Mouse (Mus musculus) kidney, embryonic 14.5 days (tissue): ENCODE measurements around the gene AC109138.7. TPM values are rescaled to one million over a fixed set of nuclear protein-coding genes. Genes with fewer than 3 reads are reported as not detected.

ENCODE experiments used
- ATAC-seq: fragments of 200-750 bp; cut with Nextera tagmentation; 2 replicates; pipeline ENCODE4 v1.8.0; 2017; ENCODE audit warnings: moderate number of reproducible peaks, mild to moderate bottlenecking, moderate TSS enrichment, moderate library complexity; ENCODE audit not compliant: low FRiP score, low TSS enrichment
- H3K27ac ChIP-seq: fragments of 300-500 bp; sonication (generic); 2 replicates; pipeline ENCODE4 v1.5.1; 2014; ENCODE audit warnings: low read depth, mild to moderate bottlenecking, low read length, moderate library complexity, mixed read lengths
- H3K27me3 ChIP-seq: fragments of 300-500 bp; sonication (generic); 2 replicates; pipeline ENCODE4 v1.6.1; 2014; ENCODE audit warnings: mild to moderate bottlenecking, low read length; ENCODE audit not compliant: control insufficient read depth, insufficient read depth
- H3K36me3 ChIP-seq: fragments of 300-500 bp; sonication (generic); 2 replicates; pipeline ENCODE4 v1.6.1; 2014; ENCODE audit warnings: low read length, mixed read lengths; ENCODE audit not compliant: control insufficient read depth, insufficient read depth
- H3K4me1 ChIP-seq: fragments of 300-500 bp; sonication (generic); 2 replicates; pipeline ENCODE4 v1.6.1; 2014; ENCODE audit warnings: low read length, mixed read lengths; ENCODE audit not compliant: control insufficient read depth, insufficient read depth
- H3K4me2 ChIP-seq: fragments of 300-500 bp; sonication (generic); replicated peaks from 2 replicates; pipeline ENCODE4 v1.6.1; 2014; ENCODE audit warnings: low read depth, mild to moderate bottlenecking, low read length
- H3K4me3 ChIP-seq: fragments of 300-500 bp; sonication (generic); 2 replicates; pipeline ENCODE4 v1.5.1; 2014; ENCODE audit warnings: mild to moderate bottlenecking, low read length
- H3K9ac ChIP-seq: fragments of 300-500 bp; sonication (generic); 2 replicates; pipeline ENCODE4 v1.6.1; 2014; ENCODE audit warnings: low read depth, mild to moderate bottlenecking, low read length, moderate library complexity
- H3K9me3 ChIP-seq: fragments of 300-500 bp; sonication (generic); 2 replicates; pipeline ENCODE4 v1.6.1; 2016; ENCODE audit warnings: low read length; ENCODE audit not compliant: control insufficient read depth
- WGBS: fragments of 180-500 bp; shearing (Covaris S2); extraction: QIAGEN DNeasy Blood & Tissue Kit; methylation state at CpG from one replicate; pipeline ENCODE4 v1.1.7; 2014; 5-methylcytosine and 5-hydroxymethylcytosine counted together
- polyA plus RNA-seq: library from polyadenylated mRNA; unstranded; fragments of >200 nt; fragmentation: Nextera tagmentation; extraction: Ambion mirVana; gene quantifications from 2 replicates; pipeline ENCODE4 v1.2.1, GENCODE M21; 2014

The AC109138.7 gene
- polyA plus RNA-seq, 1 experiment from 2014 or later, result not detected

DNA sequence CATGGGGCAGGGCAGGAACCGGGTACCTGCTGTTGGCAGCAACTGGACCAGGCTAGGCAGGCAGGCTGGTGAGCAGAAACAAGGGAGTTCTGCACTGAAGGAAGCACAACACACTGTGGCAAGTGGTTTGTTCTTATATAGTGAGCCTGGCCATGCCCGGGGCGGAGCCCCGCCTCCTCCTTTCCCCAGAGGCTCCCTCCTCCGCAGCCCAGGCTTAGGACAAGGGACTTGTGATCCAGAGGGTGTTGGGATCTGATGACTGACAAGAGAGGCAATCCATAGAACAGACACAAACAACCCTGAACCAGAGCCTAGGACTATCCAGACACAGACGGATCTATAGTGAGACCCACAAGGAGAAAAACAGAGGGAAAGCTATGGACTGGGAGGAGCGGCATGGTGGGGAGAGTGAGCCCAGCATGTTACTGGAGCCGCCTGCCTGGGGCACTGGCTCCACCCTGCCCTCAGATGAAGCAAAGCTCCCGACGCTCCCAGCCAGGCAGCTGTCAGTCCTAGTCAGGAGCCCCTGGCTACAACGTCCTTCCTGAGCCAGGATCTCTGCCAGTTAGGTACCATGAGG is 38.7 kb upstream of the AC109138.7 start, which contains the start of gene Carns1:
Carns1 (minus strand) TSS at position 112 of the 580 bp plus-strand sequence.
- H3K9ac ChIP-seq, result peak within 1 kb of the TSS; percentile 32; the same call in 1 of the 2 replicates
- 0 out of 2 replicates have a peak, but pooled peaks cover 3% of the 10 kb centered on the region for H3K27me3 ChIP-seq
- H3K4me1 ChIP-seq, result peaks cover 14% of the 10 kb centered on the region
- ATAC-seq, result peak; percentile 44; the same call in 1 of the 2 replicates
- 5% methylated on average over 11 of the region's 11 CpGs for WGBS
- H3K36me3 ChIP-seq, result no peaks in the 10 kb centered on the region
- H3K27ac ChIP-seq, result no peak within 1 kb of the TSS
- H3K4me2 ChIP-seq, result peak within 1 kb of the TSS; percentile 41
- H3K4me3 ChIP-seq, result 0 out of 2 replicates have a peak within 1 kb of the TSS, but pooled peaks have one; percentile 8
- H3K9me3 ChIP-seq, result no peaks in the 10 kb centered on the region

DNA sequence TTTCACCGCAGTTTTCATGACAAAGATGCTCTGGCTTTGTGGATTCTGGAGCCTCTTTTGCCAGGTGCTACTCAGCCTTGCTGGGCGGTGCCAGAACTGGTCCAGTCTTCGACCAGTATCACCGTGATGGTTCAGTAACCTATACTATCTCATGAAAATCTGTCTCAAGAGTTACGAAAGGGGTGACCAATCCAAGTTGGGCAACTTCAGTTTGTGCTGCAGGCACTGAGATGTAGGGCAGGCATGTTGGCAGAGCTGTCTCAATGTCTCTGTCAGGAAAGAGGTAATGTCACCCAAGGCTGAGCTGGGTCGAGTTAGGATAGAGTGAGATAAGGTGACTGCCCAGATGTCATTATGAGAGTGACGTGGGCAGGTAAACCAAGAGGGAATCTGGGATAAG is 33.7 kb upstream of the AC109138.7 start:
- no peak for ATAC-seq
- Histone ChIP-seq H3K27me3 (0 out of 2 replicates have a peak, but pooled peaks cover 3% of the 10 kb centered on the region), H3K4me2 (no peak overlapping the region), H3K27ac (no peak overlapping the region), H3K4me3 (no peak overlapping the region), H3K9me3 (no peaks in the 10 kb centered on the region), H3K4me1 (peaks cover 15% of the 10 kb centered on the region), H3K9ac (no peak overlapping the region), H3K36me3 (no peaks in the 10 kb centered on the region)
- 85% methylated on average over 7 of the region's 7 CpGs for WGBS

DNA sequence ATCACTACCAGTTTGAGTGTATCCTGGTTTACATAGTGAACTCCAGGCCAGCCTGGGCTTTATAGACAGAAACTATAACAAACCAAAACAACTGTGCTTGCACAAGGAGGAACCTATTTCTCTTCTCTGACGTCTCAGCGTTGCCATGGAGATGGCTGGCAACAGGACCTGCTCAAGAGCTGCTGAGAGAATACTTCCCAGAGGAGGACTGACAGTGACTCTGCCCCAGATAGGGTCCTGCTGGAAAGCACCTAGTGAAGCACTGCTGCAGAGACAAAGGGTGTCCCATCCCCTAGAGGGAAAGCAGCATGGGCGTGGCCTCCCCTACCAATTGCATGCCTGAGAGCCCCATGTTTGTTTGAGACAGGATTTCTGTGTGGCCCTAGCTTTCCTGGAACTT is 32.3 kb upstream of the AC109138.7 start:
- no peak overlapping the region for H3K27ac ChIP-seq
- peak; percentile 32; the same call in 1 of the 2 replicates for ATAC-seq
- no peaks in the 10 kb centered on the region for H3K36me3 ChIP-seq
- no peaks in the 10 kb centered on the region for H3K27me3 ChIP-seq
- no peak overlapping the region for H3K4me3 ChIP-seq
- no peak overlapping the region for H3K4me2 ChIP-seq
- no peak overlapping the region for H3K9ac ChIP-seq
- no peaks in the 10 kb centered on the region for H3K9me3 ChIP-seq
- WGBS, result 53% methylated on average over 3 of the region's 3 CpGs
- peaks cover 12% of the 10 kb centered on the region for H3K4me1 ChIP-seq

GRCm38 (mm10) chr19:4183689-4184088 is 30.5 kb upstream of the AC109138.7 start:
- Histone ChIP-seq H3K9me3 (no peaks in the 10 kb centered on the region), H3K36me3 (no peaks in the 10 kb centered on the region), H3K27ac (no peak overlapping the region), H3K4me1 (peaks cover 12% of the 10 kb centered on the region), H3K9ac (no peak overlapping the region), H3K4me3 (no peak overlapping the region), H3K27me3 (no peaks in the 10 kb centered on the region), H3K4me2 (no peak overlapping the region)
- WGBS, result 90% methylated on average over 2 of the region's 2 CpGs
- ATAC-seq, result no peak

DNA sequence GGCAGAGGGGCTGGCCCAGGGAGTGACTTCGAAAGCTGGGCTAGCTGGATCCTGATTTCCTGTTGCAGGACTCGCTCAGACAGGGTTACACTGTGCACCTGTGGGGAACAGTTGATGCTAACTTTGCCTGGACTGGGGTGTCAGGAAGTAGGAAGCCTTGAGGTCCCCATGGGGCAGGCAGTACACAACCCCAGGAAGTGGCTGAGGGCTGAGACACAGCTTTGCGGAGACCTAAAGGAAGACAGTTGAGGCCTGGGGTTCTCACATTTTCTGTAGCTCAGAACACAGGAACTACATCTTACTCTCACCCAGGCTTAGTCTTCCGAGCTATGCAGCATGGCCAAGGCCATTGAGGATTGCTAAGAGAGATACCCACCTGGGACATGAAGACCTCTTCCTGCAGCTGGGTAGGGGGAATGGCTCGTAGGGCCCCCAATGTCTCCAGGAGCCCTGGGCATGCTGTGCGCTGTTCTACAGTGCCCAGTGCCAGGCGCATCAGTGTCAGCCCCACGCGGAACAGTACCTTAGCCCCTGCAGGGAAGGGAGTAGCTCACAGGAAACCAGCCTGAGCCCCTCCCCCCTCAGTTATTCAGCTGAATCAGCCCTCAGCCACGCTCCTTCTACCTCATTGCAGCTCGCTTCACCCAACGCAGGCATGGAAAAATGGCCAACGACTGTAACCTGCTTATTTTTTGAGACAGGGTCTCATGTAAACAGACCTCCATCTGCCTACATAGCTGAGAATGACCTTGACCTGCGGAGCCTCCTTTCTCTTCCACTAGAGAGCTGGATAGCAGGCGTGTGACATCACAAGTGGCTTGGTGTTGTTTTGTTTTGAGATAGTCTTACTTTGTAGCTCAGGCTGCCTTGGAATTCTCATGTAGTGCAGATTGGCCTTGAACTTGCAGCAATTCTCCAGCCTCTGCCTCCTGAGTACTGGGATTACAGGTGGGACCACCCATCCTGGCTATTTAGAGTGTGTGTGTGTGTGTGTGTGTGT is 28.9 kb upstream of the AC109138.7 start:
- H3K4me3 ChIP-seq, result no peak overlapping the region
- H3K9me3 ChIP-seq, result no peaks in the 10 kb centered on the region
- peaks cover 12% of the 10 kb centered on the region for H3K4me1 ChIP-seq
- no peak overlapping the region for H3K9ac ChIP-seq
- H3K27ac ChIP-seq, result peak overlapping the region; percentile 42; the same call in 1 of the 2 replicates
- H3K36me3 ChIP-seq, result no peaks in the 10 kb centered on the region
- H3K4me2 ChIP-seq, result no peak overlapping the region
- H3K27me3 ChIP-seq, result no peaks in the 10 kb centered on the region
- ATAC-seq, result peak; percentile 50; the same call in 1 of the 2 replicates
- 45% methylated on average over 15 of the region's 15 CpGs for WGBS

DNA sequence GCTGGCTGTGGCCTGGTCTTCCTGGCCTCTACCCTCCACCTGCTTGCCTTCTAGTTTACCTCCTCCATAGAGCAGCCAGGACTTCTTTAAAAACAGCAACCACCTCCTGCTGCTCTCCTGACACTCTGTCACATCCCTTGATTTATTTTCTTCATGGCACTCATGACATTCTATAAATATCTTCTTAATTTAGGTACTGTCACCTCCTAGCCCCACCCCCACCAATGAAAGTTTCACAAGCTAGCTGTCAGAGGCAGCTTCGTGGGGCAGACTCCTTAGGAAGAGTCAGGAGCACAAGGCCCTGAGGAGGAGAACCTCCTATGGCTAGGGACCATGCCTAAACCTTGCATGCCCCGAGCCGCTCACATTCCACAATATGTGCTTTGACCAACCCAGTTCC is 26.9 kb upstream of the AC109138.7 start:
- Histone ChIP-seq H3K27ac (no peak overlapping the region), H3K9me3 (no peaks in the 10 kb centered on the region), H3K4me3 (no peak overlapping the region), H3K9ac (no peak overlapping the region), H3K4me1 (peaks cover 17% of the 10 kb centered on the region), H3K4me2 (no peak overlapping the region), H3K27me3 (no peaks in the 10 kb centered on the region), H3K36me3 (no peaks in the 10 kb centered on the region)
- no peak for ATAC-seq
- 50% methylated on average over 3 of the region's 3 CpGs for WGBS

GRCm38 (mm10) chr19:4189051-4189620 is 25.0 kb upstream of the AC109138.7 start:
- H3K4me3 ChIP-seq, result no peak overlapping the region
- H3K9me3 ChIP-seq, result no peaks in the 10 kb centered on the region
- peaks cover 13% of the 10 kb centered on the region for H3K36me3 ChIP-seq
- H3K4me2 ChIP-seq, result no peak overlapping the region
- 84% methylated on average over 12 of the region's 12 CpGs for WGBS
- no peaks in the 10 kb centered on the region for H3K27me3 ChIP-seq
- no peak overlapping the region for H3K27ac ChIP-seq
- ATAC-seq, result no peak
- H3K9ac ChIP-seq, result no peak overlapping the region
- peaks cover 30% of the 10 kb centered on the region for H3K4me1 ChIP-seq

- no peak for ATAC-seq
- Histone ChIP-seq H3K4me1 (peaks cover 22% of the 10 kb centered on the region), H3K4me2 (peak within 1 kb of the TSS; percentile 93), H3K4me3 (peak within 1 kb of the TSS; percentile 97), H3K27ac (peak within 1 kb of the TSS; percentile 98), H3K36me3 (peaks cover 30% of the 10 kb centered on the region), H3K9ac (peak within 1 kb of the TSS; percentile 97), H3K9me3 (no peaks in the 10 kb centered on the region), H3K27me3 (no peaks in the 10 kb centered on the region)
- WGBS, result 34% methylated on average over 4 of the region's 4 CpGs
Measured at GRCm38 (mm10) chr19:4190831-4191334, 23.3 kb upstream of the AC109138.7 start, which contains the start of gene Tbc1d10c. Gene Tbc1d10c, minus strand, starts transcription at chr19:4191284.
